Mouse (Mus musculus) G1E (cell line): ENCODE results near the gene Gm13279.
"Not testable (repeated sequence)": the region's sequence is repeated elsewhere in the genome, so short reads cannot be mapped to it uniquely, and the experiment has no call there.

Experiments used
- CTCF ChIP-seq: IDR thresholded peaks from 2 replicates; pipeline ENCODE4 v1.5.1; 2012; ENCODE audit warnings: low read depth, low read length, inconsistent platforms, mixed read lengths
- GATA1 ChIP-seq: IDR thresholded peaks from 2 replicates; pipeline ENCODE4 v1.6.1; 2012; ENCODE audit warnings: borderline replicate concordance, low read length, inconsistent platforms, mixed read lengths
- GATA2 ChIP-seq: IDR thresholded peaks from 2 replicates; pipeline ENCODE4 v1.6.1; 2012; ENCODE audit warnings: low read depth, low read length, inconsistent platforms, borderline replicate concordance
- POLR2AphosphoS5 ChIP-seq: IDR thresholded peaks from 2 replicates; pipeline ENCODE4 v1.6.1; 2012; ENCODE audit warnings: low read depth, low read length, inconsistent platforms; ENCODE audit not compliant: insufficient replicate concordance
- TAL1 ChIP-seq: conservative IDR thresholded peaks from 2 replicates; pipeline ENCODE4 v1.6.1; 2012; ENCODE audit warnings: low read depth, low read length, inconsistent platforms, mixed read lengths

DNA sequence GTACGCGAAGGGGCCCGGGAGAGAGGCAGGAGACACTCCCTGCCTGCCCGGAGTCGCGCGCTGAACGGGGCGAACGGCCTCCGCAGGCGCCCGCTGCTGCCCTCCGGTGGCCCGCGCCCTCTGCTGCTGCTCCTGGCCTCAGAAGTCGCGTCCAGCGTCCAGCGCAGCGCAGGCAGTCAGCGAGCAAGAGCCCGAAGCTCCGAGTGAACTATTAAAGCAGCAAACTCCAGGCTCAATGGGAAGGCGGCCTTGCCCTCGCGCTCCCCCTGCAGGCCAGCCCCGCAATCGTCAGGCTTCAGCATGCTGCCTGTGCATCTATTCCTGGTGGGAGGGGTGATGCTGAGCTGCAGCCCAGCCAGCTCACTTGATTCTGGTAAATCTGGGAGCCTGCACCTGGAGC, 17.6 kb upstream of the Gm13279 start, which contains the start of gene Gm13272:
- TF ChIP-seq GATA1, CTCF, GATA2, POLR2AphosphoS5, TAL1: not testable (repeated sequence)
